In the genomic region with DNA sequence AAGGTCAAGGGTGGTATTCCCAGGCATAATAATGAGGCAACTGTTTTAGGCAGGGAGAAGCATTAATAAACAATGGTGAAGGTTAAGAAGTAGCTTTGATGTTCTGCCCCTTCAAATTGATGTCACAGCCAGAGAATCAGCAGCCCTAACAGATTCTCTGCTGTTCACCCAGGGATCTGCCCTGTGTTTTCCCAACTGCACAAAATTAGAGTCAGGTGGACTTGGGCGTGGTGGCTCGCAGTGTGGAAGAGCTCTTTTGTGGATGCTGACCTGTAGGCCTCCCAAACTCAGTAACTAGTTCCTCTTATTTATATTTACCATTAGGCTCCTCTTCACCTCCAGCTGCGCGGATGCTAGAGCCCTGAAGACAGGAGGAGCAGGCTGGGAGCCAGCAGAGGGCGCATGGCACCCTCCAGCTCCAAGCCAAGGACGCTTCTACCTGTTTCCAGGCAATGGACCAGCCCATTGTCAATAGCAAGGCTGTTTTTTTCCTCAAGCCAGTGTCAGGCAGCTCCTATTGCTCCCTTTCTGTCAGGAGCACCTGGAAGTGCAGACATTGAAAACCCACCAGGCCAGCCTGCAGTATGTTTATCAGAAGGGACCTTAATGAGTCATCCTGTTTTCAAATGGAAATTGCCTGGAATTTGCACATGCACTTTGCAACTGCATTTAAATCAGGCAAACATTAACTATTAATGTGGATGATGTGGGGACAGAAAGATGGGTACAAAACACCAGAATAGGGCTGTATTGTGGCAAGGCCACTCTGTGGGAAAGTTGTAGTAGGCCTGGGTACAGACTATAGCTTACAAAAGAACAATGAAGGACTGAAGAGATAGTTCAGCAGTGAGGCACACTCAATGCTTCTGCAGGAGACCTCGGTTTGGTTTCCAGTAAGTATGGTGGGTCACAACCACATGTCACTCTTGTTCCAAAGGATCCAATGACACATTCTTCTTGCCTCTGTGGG, we compare ENCODE assay signal across 8 mouse cellular contexts.
A peak's percentile ranks its signal among the peaks of the same experiment; 100 is the strongest.
DNase-seq lines count a peak whose midpoint lies in the region; ATAC-seq and TF ChIP-seq lines count a peak whose summit lies in the region.

No protein-coding gene starts in this region.

- no peaks in the 10 kb centered on the region for H3K4me1 ChIP-seq in thymus, adult 2 months (replicated peaks; ENCODE audit: control insufficient read depth, insufficient read depth, low read length)
- peaks cover 17% of the 10 kb centered on the region for H3K4me1 ChIP-seq in forebrain, embryonic 13.5 days
- peaks cover 2% of the 10 kb centered on the region; the same call in 1 of the 2 replicates for H3K4me1 ChIP-seq in kidney, adult 2 months (ENCODE audit: control insufficient read depth, insufficient read depth, low read length)
- no peaks in the 10 kb centered on the region for H3K4me1 ChIP-seq in limb, embryonic 13.5 days
- no peaks in the 10 kb centered on the region for H3K4me1 ChIP-seq in neural tube, embryonic 11.5 days (ENCODE audit: control insufficient read depth, insufficient read depth, low read length)

- no peak overlapping the region for H3K4me3 ChIP-seq in thymus, adult 2 months (ENCODE audit: control insufficient read depth, insufficient read depth, low read length)
- no peak overlapping the region for H3K4me3 ChIP-seq in forebrain, embryonic 13.5 days
- H3K4me3 ChIP-seq in kidney, adult 2 months (ENCODE audit: insufficient read depth, low read depth, low read length): no peak overlapping the region
- H3K4me3 ChIP-seq in limb, embryonic 13.5 days: no peak overlapping the region
- H3K4me3 ChIP-seq in neural tube, embryonic 11.5 days (ENCODE audit: low read depth, low read length): no peak overlapping the region

- no peaks in the 10 kb centered on the region for H3K36me3 ChIP-seq in thymus, adult 2 months (ENCODE audit: control insufficient read depth, insufficient read depth, low read length)
- H3K36me3 ChIP-seq in forebrain, embryonic 13.5 days (ENCODE audit: poor library complexity, severe bottlenecking): no peaks in the 10 kb centered on the region
- H3K36me3 ChIP-seq in kidney, adult 2 months (ENCODE audit: control insufficient read depth, insufficient read depth, low read length): no peaks in the 10 kb centered on the region
- H3K36me3 ChIP-seq in limb, embryonic 13.5 days: no peaks in the 10 kb centered on the region
- no peaks in the 10 kb centered on the region for H3K36me3 ChIP-seq in neural tube, embryonic 11.5 days (ENCODE audit: control insufficient read depth, insufficient read depth, low read length)

- no peak overlapping the region for H3K27ac ChIP-seq in thymus, adult 2 months (ENCODE audit: control insufficient read depth, insufficient read depth, low read length)
- no peak overlapping the region for H3K27ac ChIP-seq in forebrain, embryonic 13.5 days
- no peak overlapping the region for H3K27ac ChIP-seq in kidney, adult 2 months (ENCODE audit: insufficient read depth, low read depth, low read length)
- no peak overlapping the region for H3K27ac ChIP-seq in limb, embryonic 13.5 days
- H3K27ac ChIP-seq in neural tube, embryonic 11.5 days (ENCODE audit: low read depth, low read length): no peak overlapping the region

- no peaks in the 10 kb centered on the region for H3K9me3 ChIP-seq in forebrain, embryonic 13.5 days (replicated peaks)
- H3K9me3 ChIP-seq in limb, embryonic 13.5 days: no peaks in the 10 kb centered on the region
- no peaks in the 10 kb centered on the region for H3K9me3 ChIP-seq in neural tube, embryonic 11.5 days (ENCODE audit: control insufficient read depth, low read length)

- H3K4me2 ChIP-seq in forebrain, embryonic 13.5 days: no peak overlapping the region; the same call in 1 of the 2 replicates
- H3K4me2 ChIP-seq in limb, embryonic 13.5 days (replicated peaks): no peak overlapping the region
- no peak overlapping the region for H3K4me2 ChIP-seq in neural tube, embryonic 11.5 days (ENCODE audit: low read depth)

- 21% methylated on average over 7 of the region's 7 CpGs for WGBS in thymus, adult 2 months
- 13% methylated on average over 7 of the region's 7 CpGs for WGBS in forebrain, embryonic 13.5 days
- 26% methylated on average over 7 of the region's 7 CpGs for WGBS in kidney, adult 2 months
- WGBS in limb, embryonic 13.5 days: 16% methylated on average over 7 of the region's 7 CpGs
- 20% methylated on average over 7 of the region's 7 CpGs for WGBS in neural tube, embryonic 11.5 days

- ATAC-seq in forebrain, embryonic 13.5 days: peak; percentile 91
- peak; percentile 48; the same call in 1 of the 2 replicates for ATAC-seq in limb, embryonic 13.5 days (ENCODE audit: low FRiP score, low read depth)
- ATAC-seq in neural tube, embryonic 11.5 days (ENCODE audit: insufficient read depth, low FRiP score, low TSS enrichment): peak; percentile 82

- TF ChIP-seq POLR2A in thymus, adult 2 months (IDR thresholded peaks at IDR 0.05; ENCODE audit: control insufficient read depth, extremely low read depth, insufficient read depth, low read length, poor library complexity): no peak
- TF ChIP-seq POLR2A in kidney, adult 2 months (IDR thresholded peaks at IDR 0.05; ENCODE audit: low read depth, low read length): no peak

- H3K9ac ChIP-seq in forebrain, embryonic 13.5 days: no peak overlapping the region
- H3K9ac ChIP-seq in limb, embryonic 13.5 days: no peak overlapping the region
- no peak overlapping the region for H3K9ac ChIP-seq in neural tube, embryonic 11.5 days (ENCODE audit: low read length)

- no peak for TF ChIP-seq CTCF in thymus, adult 2 months (IDR thresholded peaks at IDR 0.05; ENCODE audit: borderline replicate concordance, control insufficient read depth, extremely low read depth, insufficient read depth, low read length, poor library complexity)
- peak; percentile 68 for TF ChIP-seq CTCF in kidney, adult 2 months (conservative IDR thresholded peaks at IDR 0.05; ENCODE audit: insufficient read depth, insufficient read length, low read depth, low read length)

- no peaks in the 10 kb centered on the region for H3K27me3 ChIP-seq in thymus, adult 2 months (ENCODE audit: control insufficient read depth, insufficient read depth, low read length)
- no peaks in the 10 kb centered on the region for H3K27me3 ChIP-seq in forebrain, embryonic 13.5 days
- no peaks in the 10 kb centered on the region; the same call in 1 of the 2 replicates for H3K27me3 ChIP-seq in kidney, adult 2 months (replicated peaks; ENCODE audit: control insufficient read depth, insufficient read depth, low read length)
- H3K27me3 ChIP-seq in limb, embryonic 13.5 days: no peaks in the 10 kb centered on the region
- no peaks in the 10 kb centered on the region for H3K27me3 ChIP-seq in neural tube, embryonic 11.5 days (ENCODE audit: control insufficient read depth, insufficient read depth, low read length)

- DNase-seq in thymus, postnatal 4 days: peak; percentile 23
- DNase-seq in thymus, adult 2 months: no peak
- DNase-seq in c-Kit-positive CD71-negative TER-119-negative erythroid progenitor cells, embryonic 14.5 days (ENCODE audit: low read depth): peak; percentile 18
- peak; percentile 53 for DNase-seq in kidney, adult 2 months
- peak; percentile 75 for DNase-seq in neural tube, embryonic 11.5 days (ENCODE audit: low spot score)
- DNase-seq in adipocyte (ENCODE audit: low spot score): no peak

Comparison
In these comparisons a context has a peak if more than half of its experiments do, and no peak if none do; other contexts are left out.
1. DNase-seq: peak in thymus, postnatal 4 days (single experiment), c-Kit-positive CD71-negative TER-119-negative erythroid progenitor cells, embryonic 14.5 days (single experiment), kidney, adult 2 months (single experiment) and neural tube, embryonic 11.5 days (single experiment); none in thymus, adult 2 months (single experiment) and adipocyte (single experiment).
2. Peak in every context shown above with its lines, with median percentiles within 50 percentile points of each other: ATAC-seq.